Mouse (Mus musculus) G1E (cell line): Measurements from ENCODE around the gene Mtus2.

Experiments used
- CTCF ChIP-seq: IDR thresholded peaks from 2 replicates; pipeline ENCODE4 v1.5.1; 2012; ENCODE audit warnings: low read depth, low read length, inconsistent platforms, mixed read lengths
- GATA1 ChIP-seq: IDR thresholded peaks from 2 replicates; pipeline ENCODE4 v1.6.1; 2012; ENCODE audit warnings: borderline replicate concordance, low read length, inconsistent platforms, mixed read lengths
- GATA2 ChIP-seq: IDR thresholded peaks from 2 replicates; pipeline ENCODE4 v1.6.1; 2012; ENCODE audit warnings: low read depth, low read length, inconsistent platforms, borderline replicate concordance
- TAL1 ChIP-seq: conservative IDR thresholded peaks from 2 replicates; pipeline ENCODE4 v1.6.1; 2012; ENCODE audit warnings: low read depth, low read length, inconsistent platforms, mixed read lengths

DNA sequence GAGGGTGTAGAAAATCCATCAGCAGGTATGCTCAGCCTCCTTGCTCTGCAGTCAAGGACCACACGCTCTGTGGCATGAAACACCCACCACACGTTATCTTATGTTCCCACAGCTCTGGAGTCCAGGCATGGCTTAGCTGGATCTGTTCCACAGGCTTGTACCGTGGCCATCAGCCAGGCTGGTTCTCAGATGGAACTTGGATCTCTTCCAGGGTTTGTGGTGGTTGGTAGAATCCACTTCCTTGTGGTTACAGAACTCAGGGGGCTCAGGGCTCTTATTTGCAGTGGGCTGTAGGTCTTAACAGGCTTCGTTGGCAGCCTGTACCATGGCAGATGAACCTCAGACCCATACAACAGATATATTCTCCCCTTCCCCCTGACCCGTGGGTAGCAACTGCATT is 17.9 kb upstream of the Mtus2 start:
- TF ChIP-seq CTCF (no peak), GATA1 (no peak), GATA2 (no peak), TAL1 (no peak)
